Mouse (Mus musculus) stomach, embryonic 14.5 days (tissue): Measurements from ENCODE around the gene Srpr. TPM values are rescaled to one million over a fixed set of nuclear protein-coding genes. Genes with fewer than 3 reads are reported as not detected.

Experiments
- ATAC-seq: fragments of 200-750 bp; cut with Nextera tagmentation; 2 replicates; pipeline ENCODE4 v1.8.0; 2017; ENCODE audit warnings: low read depth, moderate TSS enrichment; ENCODE audit not compliant: insufficient number of reproducible peaks, insufficient read depth, low FRiP score
- H3K27ac ChIP-seq: fragments of 300-500 bp; sonication (generic); 2 replicates; pipeline ENCODE4 v1.5.1; 2014; ENCODE audit warnings: mild to moderate bottlenecking, low read length, moderate library complexity, mixed read lengths
- H3K27me3 ChIP-seq: fragments of 300-500 bp; sonication (generic); 2 replicates; pipeline ENCODE4 v1.6.1; 2014; ENCODE audit warnings: low read length, control low read depth, mixed read lengths; ENCODE audit not compliant: control insufficient read depth, insufficient read depth
- H3K36me3 ChIP-seq: fragments of 300-500 bp; sonication (generic); 2 replicates; pipeline ENCODE4 v1.6.1; 2014; ENCODE audit warnings: mild to moderate bottlenecking, control low read depth, low read length, moderate library complexity, mixed read lengths; ENCODE audit not compliant: control insufficient read depth, insufficient read depth
- H3K4me1 ChIP-seq: fragments of 300-500 bp; sonication (generic); 2 replicates; pipeline ENCODE4 v1.6.1; 2014; ENCODE audit warnings: low read length, control low read depth, mixed read lengths; ENCODE audit not compliant: control insufficient read depth, insufficient read depth
- H3K4me2 ChIP-seq: fragments of 300-500 bp; sonication (generic); replicated peaks from 2 replicates; pipeline ENCODE4 v1.6.1; 2014; ENCODE audit warnings: low read depth, low read length, control low read depth
- H3K4me3 ChIP-seq: fragments of 300-500 bp; sonication (generic); 2 replicates; pipeline ENCODE4 v1.5.1; 2014; ENCODE audit warnings: low read depth, low read length, control low read depth
- H3K9ac ChIP-seq: fragments of 300-500 bp; sonication (generic); replicated peaks from 2 replicates; pipeline ENCODE4 v1.6.1; 2014; ENCODE audit warnings: low read depth, mild to moderate bottlenecking, control low read depth, low read length, moderate library complexity, mixed read lengths
- H3K9me3 ChIP-seq: fragments of 300-500 bp; sonication (generic); 2 replicates; pipeline ENCODE4 v1.6.1; 2016; ENCODE audit warnings: low read depth, low read length, control low read depth; ENCODE audit not compliant: control insufficient read depth
- WGBS: fragments of 180-500 bp; shearing (Covaris S2); extraction: QIAGEN DNeasy Blood & Tissue Kit; methylation state at CpG from one replicate; pipeline ENCODE4 v1.1.7; 2014; 5-methylcytosine and 5-hydroxymethylcytosine counted together
- polyA plus RNA-seq: library from polyadenylated mRNA; unstranded; fragments of >200 nt; fragmentation: Nextera tagmentation; extraction: Ambion mirVana; gene quantifications from 2 replicates; pipeline ENCODE4 v1.2.1, GENCODE M21; 2014

Gene Srpr
- polyA plus RNA-seq, 1 experiment from 2014 or later = 141 TPM

GRCm38 (mm10) chr9:35262418-35262817 is 62.4 kb downstream of the Srpr start:
- Histone ChIP-seq H3K36me3 (no peaks in the 10 kb centered on the region), H3K9me3 (no peaks in the 10 kb centered on the region), H3K27me3 (no peaks in the 10 kb centered on the region), H3K9ac (no peak overlapping the region), H3K27ac (no peak overlapping the region), H3K4me2 (no peak overlapping the region), H3K4me1 (0 out of 2 replicates have a peak, but pooled peaks cover 5% of the 10 kb centered on the region), H3K4me3 (no peak overlapping the region)
- ATAC-seq = no peak
- WGBS = 73% methylated on average over 4 of the region's 4 CpGs

- peaks cover 5% of the 10 kb centered on the region; the same call in 1 of the 2 replicates for H3K4me1 ChIP-seq
- ATAC-seq = no peak
- H3K4me2 ChIP-seq = no peak overlapping the region
- no peak overlapping the region for H3K4me3 ChIP-seq
- no peak overlapping the region for H3K27ac ChIP-seq
- no peaks in the 10 kb centered on the region for H3K36me3 ChIP-seq
- no peaks in the 10 kb centered on the region for H3K9me3 ChIP-seq
- 87% methylated on average over 2 of the region's 2 CpGs for WGBS
- no peaks in the 10 kb centered on the region for H3K27me3 ChIP-seq
- no peak overlapping the region for H3K9ac ChIP-seq
Measured at GRCm38 (mm10) chr9:35263431-35263830, 63.5 kb downstream of the Srpr start.

GRCm38 (mm10) chr9:35264509-35264908 is 64.5 kb downstream of the Srpr start:
- Histone ChIP-seq H3K27ac (no peak overlapping the region), H3K36me3 (no peaks in the 10 kb centered on the region), H3K27me3 (no peaks in the 10 kb centered on the region), H3K4me3 (no peak overlapping the region), H3K4me1 (peaks cover 5% of the 10 kb centered on the region; the same call in 1 of the 2 replicates), H3K9ac (no peak overlapping the region), H3K4me2 (no peak overlapping the region), H3K9me3 (no peaks in the 10 kb centered on the region)
- no peak for ATAC-seq
- 69% methylated on average over 3 of the region's 3 CpGs for WGBS

GRCm38 (mm10) chr9:35267146-35267975 is 67.4 kb downstream of the Srpr start, which contains the start of the genes Fam118b and Rpusd4:
Gene Fam118b, minus strand, starts transcription at chr9:35267805.
Gene Rpusd4, plus strand, starts transcription at chr9:35267865.
- H3K9me3 ChIP-seq = no peaks in the 10 kb centered on the region
- H3K27me3 ChIP-seq = no peaks in the 10 kb centered on the region
- peaks cover 5% of the 10 kb centered on the region; the same call in 1 of the 2 replicates for H3K4me1 ChIP-seq
- under 1% methylated on average over 62 of the region's 62 CpGs for WGBS
- peak within 1 kb of the TSS; percentile 79 for H3K4me3 ChIP-seq
- peak within 1 kb of the TSS; percentile 23; the same call in 1 of the 2 replicates for H3K27ac ChIP-seq
- ATAC-seq = peak; percentile 95
- H3K9ac ChIP-seq = peak within 1 kb of the TSS; percentile 52
- H3K36me3 ChIP-seq = peaks cover 2% of the 10 kb centered on the region
- peak within 1 kb of the TSS; percentile 67 for H3K4me2 ChIP-seq

GRCm38 (mm10) chr9:35267976-35268715 is 68.2 kb downstream of the Srpr start:
- WGBS = 1% methylated on average over 21 of the region's 21 CpGs
- Histone ChIP-seq H3K27ac (peak overlapping the region; percentile 23; the same call in 1 of the 2 replicates), H3K9ac (peak overlapping the region; percentile 52), H3K4me1 (peaks cover 5% of the 10 kb centered on the region; the same call in 1 of the 2 replicates), H3K4me3 (peak overlapping the region; percentile 79), H3K27me3 (no peaks in the 10 kb centered on the region), H3K36me3 (peaks cover 9% of the 10 kb centered on the region), H3K4me2 (peak overlapping the region; percentile 43), H3K9me3 (no peaks in the 10 kb centered on the region)
- peak; percentile 19 for ATAC-seq

GRCm38 (mm10) chr9:35277855-35278365 is 77.9 kb downstream of the Srpr start:
- H3K27ac ChIP-seq = no peak overlapping the region
- H3K4me2 ChIP-seq = no peak overlapping the region
- H3K9ac ChIP-seq = no peak overlapping the region
- no peaks in the 10 kb centered on the region for H3K9me3 ChIP-seq
- ATAC-seq = no peak
- 82% methylated on average over 3 of the region's 3 CpGs for WGBS
- H3K27me3 ChIP-seq = no peaks in the 10 kb centered on the region
- H3K4me1 ChIP-seq = 0 out of 2 replicates have a peak, but pooled peaks cover 4% of the 10 kb centered on the region
- H3K36me3 ChIP-seq = peaks cover 31% of the 10 kb centered on the region; the same call in 1 of the 2 replicates
- no peak overlapping the region for H3K4me3 ChIP-seq

GRCm38 (mm10) chr9:35278451-35278850 is 78.5 kb downstream of the Srpr start:
- no peaks in the 10 kb centered on the region for H3K27me3 ChIP-seq
- H3K9ac ChIP-seq = no peak overlapping the region
- 90% methylated on average over 4 of the region's 4 CpGs for whole genome bisulfite sequencing
- peaks cover 27% of the 10 kb centered on the region; the same call in 1 of the 2 replicates for H3K36me3 ChIP-seq
- H3K4me2 ChIP-seq = no peak overlapping the region
- H3K9me3 ChIP-seq = no peaks in the 10 kb centered on the region
- H3K4me1 ChIP-seq = 0 out of 2 replicates have a peak, but pooled peaks cover 8% of the 10 kb centered on the region
- no peak overlapping the region for H3K4me3 ChIP-seq
- no peak overlapping the region for H3K27ac ChIP-seq
- ATAC-seq = no peak
